Mouse (Mus musculus) ES-Bruce4 (cell line): ENCODE data around the gene Lyrm1.

ENCODE experiments used
- CTCF ChIP-seq: IDR thresholded peaks from one replicate; pipeline ENCODE4 v1.8.1; 2011; ENCODE audit warnings: low read depth, low read length
- EP300 ChIP-seq: IDR thresholded peaks from 2 replicates; pipeline ENCODE4 v1.6.1; 2011; ENCODE audit warnings: low read depth, low read length; ENCODE audit not compliant: insufficient read depth
- POLR2A ChIP-seq: IDR thresholded peaks from one replicate; pipeline ENCODE4 v1.8.1; 2011; ENCODE audit warnings: low read length; ENCODE audit not compliant: insufficient read depth

- TF ChIP-seq POLR2A: no peak
- no peak for TF ChIP-seq CTCF
- TF ChIP-seq EP300: peak; percentile 60
Measured at GRCm38 (mm10) chr7:119941569-119941968, 45.9 kb downstream of the Lyrm1 start.
